Mouse (Mus musculus) forebrain, embryonic 11.5 days (tissue): Measurements from ENCODE around the gene Ucp1. TPM values are rescaled to one million over a fixed set of nuclear protein-coding genes. Genes with fewer than 3 reads are reported as not detected.

Source experiments
- ATAC-seq: fragments of 200-750 bp; cut with Nextera tagmentation; replicated peaks from 2 replicates; pipeline ENCODE4 v1.8.0; 2017; ENCODE audit warnings: moderate TSS enrichment; ENCODE audit not compliant: low FRiP score
- DNase-seq: peaks from one replicate; pipeline ENCODE4 v3.0.0-alpha.2; 2017; ENCODE audit warnings: low spot score
- H3K27ac ChIP-seq: fragments of 300-500 bp; sonication (generic); 2 replicates; pipeline ENCODE4 v1.5.1; 2014; ENCODE audit warnings: low read depth, low read length
- H3K27me3 ChIP-seq: fragments of 300-500 bp; sonication (generic); 2 replicates; pipeline ENCODE4 v1.6.1; 2014; ENCODE audit warnings: mild to moderate bottlenecking, low read length, mixed read lengths; ENCODE audit not compliant: control insufficient read depth, insufficient read depth
- H3K36me3 ChIP-seq: fragments of 300-500 bp; sonication (generic); 2 replicates; pipeline ENCODE4 v1.6.1; 2014; ENCODE audit warnings: mild to moderate bottlenecking, low read length, moderate library complexity, mixed read lengths; ENCODE audit not compliant: control insufficient read depth, insufficient read depth
- H3K4me1 ChIP-seq: fragments of 300-500 bp; sonication (generic); replicated peaks from 2 replicates; pipeline ENCODE4 v1.6.1; 2014; ENCODE audit warnings: low read length, mixed read lengths; ENCODE audit not compliant: control insufficient read depth, insufficient read depth
- H3K4me2 ChIP-seq: fragments of 300-500 bp; sonication (generic); 2 replicates; pipeline ENCODE4 v1.6.1; 2014; ENCODE audit warnings: low read depth, mild to moderate bottlenecking, low read length, moderate library complexity, mixed read lengths; ENCODE audit not compliant: severe bottlenecking
- H3K4me3 ChIP-seq: fragments of 300-500 bp; sonication (generic); 2 replicates; pipeline ENCODE4 v1.5.1; 2014; ENCODE audit warnings: low read depth, low read length
- H3K9ac ChIP-seq: fragments of 300-500 bp; sonication (generic); 2 replicates; pipeline ENCODE4 v1.6.1; 2014; ENCODE audit warnings: low read length
- H3K9me3 ChIP-seq: fragments of 300-500 bp; sonication (generic); 2 replicates; pipeline ENCODE4 v1.6.1; 2016; ENCODE audit warnings: low read length, mixed read lengths; ENCODE audit not compliant: control insufficient read depth
- WGBS: fragments of 180-500 bp; shearing (Covaris S2); extraction: QIAGEN DNeasy Blood & Tissue Kit; methylation state at CpG from one replicate; pipeline ENCODE4 v1.1.7; 2014; 5-methylcytosine and 5-hydroxymethylcytosine counted together
- polyA plus RNA-seq: library from polyadenylated mRNA; unstranded; fragments of >200 nt; fragmentation: Nextera tagmentation; extraction: Ambion mirVana; gene quantifications from 2 replicates; pipeline ENCODE4 v1.2.1, GENCODE M21; 2014

Gene Ucp1
- polyA plus RNA-seq, 1 experiment from 2014 or later: not detected

DNA sequence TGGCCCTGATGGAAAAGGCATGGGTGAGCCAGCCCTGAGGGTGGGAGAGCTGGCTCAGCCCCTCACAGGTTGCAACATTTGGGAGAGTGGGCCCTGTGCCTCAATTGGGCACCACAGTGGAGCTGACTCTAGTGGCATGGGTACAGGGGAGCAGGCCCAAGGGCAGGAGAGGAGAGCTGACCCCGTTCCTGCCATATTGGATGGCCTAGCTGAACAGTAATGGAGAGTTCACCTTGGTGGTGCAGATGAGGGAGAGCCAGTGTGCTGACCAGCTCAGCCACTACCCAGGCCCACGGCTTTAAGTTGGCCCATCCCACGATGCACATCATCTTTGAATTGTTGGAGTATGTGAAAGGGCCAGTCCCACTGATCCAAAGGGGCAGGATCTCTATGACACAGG, 51.9 kb downstream of the Ucp1 start:
- no peak overlapping the region for H3K27ac ChIP-seq
- no peak overlapping the region for H3K4me2 ChIP-seq
- no peak overlapping the region for H3K4me3 ChIP-seq
- no peaks in the 10 kb centered on the region for H3K4me1 ChIP-seq
- DNase-seq (no peak), ATAC-seq (no peak)
- H3K9me3 ChIP-seq: no peaks in the 10 kb centered on the region
- H3K36me3 ChIP-seq: no peaks in the 10 kb centered on the region
- no peaks in the 10 kb centered on the region for H3K27me3 ChIP-seq
- H3K9ac ChIP-seq: no peak overlapping the region
- WGBS: 80% methylated on average over 3 of the region's 3 CpGs

DNA sequence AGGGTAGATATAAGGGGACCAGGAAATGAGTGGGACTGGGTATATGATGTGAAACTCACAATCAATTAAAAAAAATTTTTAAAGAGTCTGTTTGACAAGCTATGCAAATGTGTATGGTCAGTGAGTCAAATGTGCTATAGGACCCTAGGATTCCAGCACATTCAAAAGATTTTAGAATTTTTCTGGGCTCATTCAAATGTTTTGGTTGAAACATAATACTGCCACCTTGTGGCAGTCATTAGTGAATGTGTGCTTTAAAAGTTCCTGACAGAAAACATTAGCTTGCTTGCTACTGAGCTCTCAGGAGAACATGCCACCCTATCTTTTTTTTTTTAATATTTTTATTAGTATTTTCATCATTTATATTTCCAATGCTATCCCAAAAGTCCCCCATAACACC, 52.5 kb downstream of the Ucp1 start:
- Histone ChIP-seq H3K4me2 (no peak overlapping the region), H3K9ac (no peak overlapping the region), H3K9me3 (no peaks in the 10 kb centered on the region), H3K36me3 (no peaks in the 10 kb centered on the region), H3K4me1 (no peaks in the 10 kb centered on the region), H3K4me3 (no peak overlapping the region), H3K27me3 (no peaks in the 10 kb centered on the region), H3K27ac (no peak overlapping the region)
- DNase-seq: no peak
- ATAC-seq: 0 out of 2 replicates have a peak, but pooled peaks have one; percentile 7

Other genes starting within 250 kb of the Ucp1 start
- 7.6 and 9.3 TPM in 2 replicates for gene Tbc1d9, start 125.0 kb upstream of the Ucp1 start, polyA plus RNA-seq
- gene Gm10645, start 124.2 kb upstream of the Ucp1 start, polyA plus RNA-seq: 2.8 and 4.1 TPM in 2 replicates
- 29.8 and 33.8 TPM in 2 replicates for gene Elmod2, start 42.1 kb downstream of the Ucp1 start, polyA plus RNA-seq
- gene Mgat4d, start 58.1 kb downstream of the Ucp1 start, polyA plus RNA-seq: not detected in 2 replicates
- gene Clgn, start 99.5 kb downstream of the Ucp1 start, polyA plus RNA-seq: 6.0 and 6.3 TPM in 2 replicates
- gene Scoc, start 168.0 kb downstream of the Ucp1 start, polyA plus RNA-seq: 143 and 161 TPM in 2 replicates
- gene Olfr370, start 245.4 kb downstream of the Ucp1 start, polyA plus RNA-seq: not detected in 2 replicates